Mouse (Mus musculus) embryo, embryonic 11 days (tissue): ENCODE measurements at regions not wholly inside any gene's neighbourhood (a gene's known extent, or its start where the extent isn't known, plus 50 kb on each side); places are given as distances from the start of the nearest gene placed in this dataset.
A peak's percentile ranks its signal among the peaks of the same experiment; 100 is the strongest.

Source experiments
- DNase-seq: peaks from one replicate; pipeline ENCODE4 v3.0.0-alpha.2; 2015

GRCm38 (mm10) chr16:8117543-8118167 is 307.3 kb downstream of the Tmem114 start:
- peak; percentile 42 for DNase-seq

GRCm38 (mm10) chr16:8111329-8112116 is 313.4 kb downstream of the Tmem114 start:
- no peak for DNase-seq

- DNase-seq: peak; percentile 5
These were observed 316.5 kb downstream of the Tmem114 start for GRCm38 (mm10) chr16:8108141-8109122.

DNA sequence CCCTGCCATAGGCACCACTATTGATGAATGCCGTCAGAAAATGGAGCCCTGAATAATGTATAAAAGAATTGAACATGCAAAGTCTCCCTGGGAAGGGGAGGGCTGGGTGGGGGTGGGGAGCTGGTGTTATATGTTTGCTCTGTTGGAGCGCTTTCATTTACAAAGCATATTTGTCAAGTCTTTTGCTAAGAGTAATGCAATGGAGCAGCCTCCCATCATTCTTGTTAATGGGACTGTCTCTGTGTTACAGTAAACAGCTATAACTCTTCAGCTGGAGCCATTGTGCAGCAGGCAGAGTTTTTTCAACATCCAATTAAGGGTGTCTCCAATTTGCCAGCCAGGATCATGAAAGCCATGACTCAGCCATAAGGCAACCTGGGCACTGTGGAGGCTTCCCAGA is 345.9 kb downstream of the Tmem114 start:
- DNase-seq: no peak

DNA sequence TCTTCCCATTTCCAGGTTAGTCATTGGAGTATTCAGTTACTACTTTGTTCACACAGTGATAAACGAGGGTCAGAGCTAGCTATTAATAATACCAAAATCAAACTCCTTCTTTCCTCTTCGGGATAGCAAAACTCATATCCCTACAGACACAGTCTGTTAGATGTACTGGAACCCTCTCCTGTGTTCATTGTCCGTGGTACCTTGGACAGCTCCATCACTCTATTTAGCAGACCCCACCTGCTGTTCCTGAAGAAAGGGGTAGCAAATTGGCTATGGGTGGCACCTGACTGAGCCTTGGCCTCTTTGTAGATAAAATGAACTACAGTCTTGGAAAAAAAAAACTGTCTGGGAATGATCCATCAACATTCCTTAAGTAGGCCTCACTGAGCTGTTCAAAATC is 346.5 kb downstream of the Tmem114 start:
- DNase-seq: peak; percentile 60

GRCm38 (mm10) chr16:8074729-8075128 is 350.2 kb downstream of the Tmem114 start:
- no peak for DNase-seq

DNA sequence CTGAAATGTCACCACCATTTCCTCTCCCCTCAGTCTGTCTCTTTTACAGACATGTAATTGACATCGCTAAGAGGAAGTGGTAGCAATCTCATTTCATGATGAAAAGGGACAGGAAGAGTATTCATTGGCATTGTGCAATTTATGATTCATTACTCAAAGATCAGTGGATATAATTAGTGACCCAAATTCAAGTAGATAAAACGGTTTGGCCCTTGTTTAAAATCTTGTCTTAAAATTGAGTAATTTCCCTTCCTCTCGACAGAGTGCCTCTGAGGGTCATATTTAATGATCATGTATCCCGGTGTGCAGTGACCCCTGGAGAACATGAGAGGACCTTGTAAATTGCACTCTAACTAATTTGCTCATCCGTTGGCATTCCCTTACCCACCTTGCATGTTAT is 371.0 kb downstream of the Tmem114 start:
- no peak for DNase-seq

- DNase-seq: no peak
These were observed 416.0 kb downstream of the Tmem114 start for GRCm38 (mm10) chr16:8008966-8009365.

- DNase-seq: no peak
These were observed 418.3 kb downstream of the Tmem114 start for GRCm38 (mm10) chr16:8006631-8007030.

GRCm38 (mm10) chr16:8002339-8003089 is 422.4 kb downstream of the Tmem114 start:
- no peak for DNase-seq

DNA sequence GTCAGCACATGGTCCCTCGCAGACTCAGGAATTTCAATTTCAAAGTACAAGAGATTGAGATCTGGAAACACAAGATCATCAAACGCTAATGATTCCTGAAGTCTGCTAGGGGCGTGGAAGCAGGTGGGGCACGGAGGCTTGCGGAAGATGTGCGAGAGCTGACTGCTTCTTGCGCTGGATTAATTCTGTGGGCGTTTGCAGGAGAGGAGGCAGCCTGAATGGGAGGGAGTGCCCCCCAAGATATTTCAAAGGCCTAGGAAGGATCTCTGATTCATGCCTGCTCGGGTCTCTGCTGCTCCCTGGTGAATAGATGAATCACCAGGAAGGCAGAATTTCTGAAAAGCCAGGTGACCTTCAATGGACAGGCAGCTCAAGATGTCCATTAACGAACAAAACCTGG is 442.1 kb downstream of the Tmem114 start:
- no peak for DNase-seq

DNA sequence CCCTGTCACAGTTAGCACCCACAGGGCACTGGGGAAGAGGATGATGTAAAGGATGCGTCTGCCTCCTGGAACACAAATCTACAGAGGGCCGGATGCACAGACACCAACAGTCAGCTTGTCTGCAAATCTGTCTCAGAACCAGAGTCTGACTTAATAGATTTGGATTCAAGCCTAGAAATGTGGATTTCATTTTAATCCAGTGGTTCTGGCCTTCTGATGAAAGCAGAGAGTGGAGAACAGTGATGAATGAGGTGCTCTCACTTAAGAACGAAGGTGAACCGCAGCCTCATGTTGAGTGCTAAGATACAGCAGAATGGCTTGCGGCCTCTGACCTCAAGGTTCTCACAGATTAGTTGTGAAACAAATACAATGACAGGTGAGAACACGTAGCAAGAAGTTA is 446.5 kb downstream of the Tmem114 start:
- DNase-seq: peak; percentile 16

GRCm38 (mm10) chr16:7951616-7952015 is 473.3 kb downstream of the Tmem114 start:
- DNase-seq: no peak

DNA sequence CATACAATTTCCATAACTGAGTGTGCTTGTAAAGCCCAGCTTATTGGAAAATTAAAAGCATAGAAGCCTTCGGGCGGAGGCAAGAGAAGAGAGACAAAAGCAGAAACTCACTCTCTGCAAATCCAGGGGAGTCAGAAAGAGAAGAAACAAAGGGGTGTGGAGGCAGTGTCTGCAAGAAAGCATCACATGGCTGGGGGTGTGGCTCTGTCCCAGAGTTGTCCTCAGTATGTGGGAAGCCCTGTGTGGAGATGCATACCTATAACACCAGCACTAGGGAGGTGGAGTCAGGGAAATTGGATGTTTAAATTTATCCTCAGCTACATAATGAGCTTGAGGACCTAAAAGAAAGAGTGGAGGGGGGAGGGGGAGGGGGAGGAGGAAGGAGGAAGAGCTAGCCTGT is 482.6 kb downstream of the Tmem114 start:
- DNase-seq: no peak

DNA sequence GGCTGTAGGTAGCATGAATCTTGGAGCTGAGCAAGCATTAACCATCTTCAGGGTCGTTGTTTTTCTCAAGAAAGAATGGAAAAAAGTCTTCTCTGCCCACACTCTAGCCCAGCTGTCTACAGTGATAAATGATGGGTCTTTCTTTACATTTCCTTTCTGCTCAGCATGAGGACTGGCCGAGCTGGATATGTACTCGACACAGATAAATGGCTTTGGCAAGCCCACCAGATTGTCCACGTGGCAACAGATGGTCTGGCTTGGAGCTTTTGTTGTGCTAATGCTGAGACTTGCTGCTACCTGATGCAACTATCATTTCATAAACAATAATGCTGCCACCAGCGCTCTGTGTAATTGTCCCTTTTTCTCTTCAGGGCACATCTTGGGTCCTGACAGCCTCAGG is 487.8 kb downstream of the Tmem114 start:
- peak; percentile 31 for DNase-seq

DNA sequence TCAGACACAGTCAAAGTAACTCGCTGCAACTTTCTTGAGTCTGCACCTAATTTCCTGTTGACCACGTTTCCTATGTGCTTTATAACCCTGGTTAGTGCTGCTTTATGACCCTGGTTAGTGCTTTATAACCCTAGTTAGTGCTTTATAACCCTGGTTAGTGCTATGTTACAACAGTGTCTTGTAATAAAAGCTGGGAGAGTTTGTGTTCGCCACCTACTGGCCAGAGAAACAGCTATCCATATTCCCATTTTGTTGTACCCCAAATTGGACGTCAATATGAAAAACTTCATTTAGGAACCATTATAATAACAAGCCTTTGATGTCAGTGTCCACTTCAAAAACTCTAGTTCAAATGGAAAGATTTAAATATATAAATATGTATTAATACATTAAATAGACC is 492.6 kb downstream of the Tmem114 start:
- DNase-seq: peak; percentile 20

DNA sequence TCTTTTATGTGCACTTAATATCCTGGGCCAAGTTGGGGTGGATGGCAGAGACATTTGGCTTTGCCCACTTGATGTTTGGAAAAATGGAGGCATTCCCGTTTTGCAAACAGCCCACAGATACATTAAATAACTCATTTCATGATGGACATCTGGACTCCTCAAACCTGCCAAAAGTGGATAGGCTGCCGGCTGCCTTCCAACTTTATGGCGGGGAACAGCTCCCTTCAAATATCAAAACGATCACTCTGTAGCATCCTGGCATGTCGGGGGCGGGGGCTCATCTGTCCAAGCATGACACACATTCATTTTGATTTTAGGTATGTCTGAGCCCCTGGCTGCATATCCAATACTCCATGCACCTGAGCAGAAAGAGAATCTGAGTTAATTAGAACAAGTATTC is 493.3 kb downstream of the Tmem114 start:
- no peak for DNase-seq

- DNase-seq: no peak
These were observed 495.8 kb downstream of the Tmem114 start for GRCm38 (mm10) chr16:7929112-7929511.

DNA sequence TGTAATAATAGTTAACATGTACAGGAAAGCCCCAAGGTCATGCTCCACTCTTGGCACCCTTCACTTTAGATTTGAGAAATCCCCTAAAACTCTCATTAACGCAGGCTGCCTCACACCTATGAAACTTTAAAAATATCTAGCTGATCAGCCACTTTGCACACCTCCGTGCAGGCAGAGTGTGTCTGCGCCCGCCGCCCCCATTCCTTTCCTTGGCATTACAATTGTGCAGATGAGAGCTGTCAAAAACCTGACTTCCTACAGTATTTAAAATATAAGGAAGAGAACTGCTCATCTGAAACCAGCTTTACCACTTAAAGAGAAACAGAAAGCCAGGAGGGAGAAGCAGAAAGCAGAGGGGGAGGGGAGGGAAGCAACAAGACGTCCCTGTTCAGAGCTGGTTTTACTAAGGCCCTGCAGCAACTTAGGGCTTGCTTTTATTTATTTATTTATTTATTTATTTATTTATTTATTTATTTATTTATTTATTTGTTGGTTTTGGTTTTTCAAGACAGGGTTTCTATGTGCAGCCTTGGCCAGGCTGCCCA is 496.5 kb downstream of the Tmem114 start:
- DNase-seq: no peak

DNA sequence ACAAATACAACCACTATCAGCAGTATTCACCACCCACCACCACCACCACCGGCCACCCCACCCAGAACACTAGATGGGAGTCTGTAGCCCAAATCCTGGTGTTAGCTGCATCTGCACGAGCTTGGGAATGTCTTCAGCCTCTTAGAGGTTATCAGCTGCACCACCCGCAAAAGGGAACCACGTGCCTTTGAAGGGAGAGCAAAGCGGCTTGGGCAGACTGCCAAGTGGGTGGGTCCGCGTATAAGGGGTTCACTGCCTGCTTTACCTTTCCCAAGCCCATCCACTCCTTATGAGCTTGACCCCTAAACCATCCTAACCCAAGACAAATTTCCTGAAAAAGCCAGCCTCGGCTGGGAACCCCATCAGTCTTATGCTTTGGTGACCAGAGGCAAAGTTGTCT is 497.2 kb downstream of the Tmem114 start:
- no peak for DNase-seq

GRCm38 (mm10) chr16:7895786-7896185 is 529.1 kb downstream of the Tmem114 start:
- DNase-seq: no peak

GRCm38 (mm10) chr16:7892799-7893198 is 532.1 kb downstream of the Tmem114 start:
- DNase-seq: no peak
